Mouse (Mus musculus): ENCODE measurements around the gene Sh3gl1. TPM values are rescaled to one million over a fixed set of nuclear protein-coding genes. Genes with fewer than 3 reads are reported as not detected.
A peak's percentile ranks its signal among the peaks of the same experiment; 100 is the strongest.

Gene Sh3gl1
- polyA plus RNA-seq, 1 experiment, result 78.2 TPM

DNA sequence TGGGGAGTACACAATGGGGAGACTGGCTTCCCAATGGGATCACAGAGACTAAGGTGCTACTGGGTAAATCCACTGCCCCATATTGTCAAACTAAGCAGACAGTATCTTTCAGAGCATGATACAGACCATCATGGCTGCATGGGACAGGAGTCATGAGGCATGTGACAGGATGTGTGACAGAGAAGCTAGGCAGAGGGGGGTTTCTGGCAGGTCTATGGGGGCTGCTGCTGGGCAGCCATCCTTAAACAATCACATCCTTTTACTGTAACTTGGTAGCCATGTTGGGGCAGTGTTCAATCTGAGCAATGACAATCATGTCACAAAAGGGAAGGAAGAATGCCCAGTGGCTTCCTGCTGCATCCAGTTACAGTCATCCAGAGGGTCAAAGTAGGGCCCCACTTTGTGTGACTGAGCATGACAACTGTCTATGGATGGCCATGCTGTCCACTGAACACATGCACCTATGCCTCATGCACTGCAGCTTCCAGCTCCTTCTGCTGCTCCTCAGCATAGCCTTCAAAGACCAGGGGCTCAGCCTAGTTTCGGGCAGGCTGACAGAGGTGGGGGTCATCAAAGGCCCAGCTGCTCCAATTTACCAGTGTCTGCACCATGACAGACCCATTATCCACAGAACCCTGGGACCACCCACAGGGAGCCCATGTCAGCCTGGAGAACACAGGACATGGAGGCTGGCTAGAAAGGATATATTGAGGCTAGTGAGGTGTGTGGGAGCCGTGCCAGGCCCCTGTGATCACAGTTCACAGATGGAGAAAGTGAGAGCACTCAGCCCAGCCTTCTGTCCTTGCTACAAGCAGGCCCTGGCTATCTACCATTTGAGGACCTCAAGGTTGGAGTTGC is 14.1 kb downstream of the Sh3gl1 start:
- H3K4me1 ChIP-seq (ENCODE audit: control insufficient read depth, insufficient read depth, insufficient read length, low read length), result peaks cover 10% of the 10 kb centered on the region
- H3K36me3 ChIP-seq (ENCODE audit: control insufficient read depth, insufficient read depth, low read length), result peaks cover 27% of the 10 kb centered on the region
- H3K27ac ChIP-seq (ENCODE audit: insufficient read depth, low read depth, low read length), result no peak overlapping the region
- 90% methylated on average over 2 of the region's 2 CpGs for WGBS
- no peak overlapping the region for H3K4me3 ChIP-seq (ENCODE audit: low read depth, low read length)
- TF ChIP-seq CTCF (IDR thresholded peaks at IDR 0.05; ENCODE audit: extremely low read depth, insufficient read length, insufficient replicate concordance, low read depth, low read length), result no peak
- no peak for TF ChIP-seq POLR2A (IDR thresholded peaks at IDR 0.05; ENCODE audit: low read depth, low read length)
- no peaks in the 10 kb centered on the region for H3K27me3 ChIP-seq (ENCODE audit: control insufficient read depth, insufficient read depth, low read length)

DNA sequence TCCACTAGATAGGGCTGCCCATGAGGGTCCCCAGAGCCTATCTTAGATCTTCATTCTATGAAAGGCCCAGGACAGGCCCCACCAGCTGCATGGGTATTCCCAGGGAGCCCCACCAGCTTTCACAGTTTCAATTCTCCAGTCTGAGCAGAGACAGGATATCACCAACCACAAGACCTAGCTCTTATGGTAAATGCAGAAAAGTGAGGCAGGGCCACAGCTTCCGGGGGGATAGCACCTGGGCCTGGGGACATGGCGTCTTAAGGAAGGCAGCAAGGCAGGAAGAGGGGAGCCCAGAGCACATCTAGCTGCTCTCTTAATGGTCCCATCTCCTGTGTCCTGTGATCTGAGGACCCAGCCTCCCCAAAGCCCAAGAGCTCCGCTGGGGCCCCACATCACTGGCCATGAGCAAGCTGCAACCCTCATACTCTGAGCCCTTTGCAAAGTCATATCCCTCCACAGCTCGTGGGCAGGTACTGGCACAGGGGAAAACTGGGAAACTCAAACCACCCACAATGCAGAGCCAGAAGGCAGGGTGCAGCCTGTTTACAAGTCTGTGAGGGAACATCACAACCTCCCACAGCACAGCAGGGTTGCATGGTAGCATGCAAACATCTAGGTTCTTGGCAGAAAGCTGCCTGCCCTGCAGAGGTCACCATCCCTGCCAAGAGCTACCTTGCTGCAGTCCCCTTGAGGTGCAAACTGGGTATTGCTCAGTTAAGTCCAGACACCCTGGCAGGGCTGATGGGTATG is 15.1 kb downstream of the Sh3gl1 start:
- TF ChIP-seq CTCF (IDR thresholded peaks at IDR 0.05; ENCODE audit: extremely low read depth, insufficient read length, insufficient replicate concordance, low read depth, low read length), result no peak
- no peak for TF ChIP-seq POLR2A (IDR thresholded peaks at IDR 0.05; ENCODE audit: low read depth, low read length)
- Histone ChIP-seq H3K27ac (ENCODE audit: insufficient read depth, low read depth, low read length) (no peak overlapping the region), H3K36me3 (ENCODE audit: control insufficient read depth, insufficient read depth, low read length) (peaks cover 37% of the 10 kb centered on the region), H3K27me3 (ENCODE audit: control insufficient read depth, insufficient read depth, low read length) (no peaks in the 10 kb centered on the region), H3K4me1 (ENCODE audit: control insufficient read depth, insufficient read depth, insufficient read length, low read length) (peaks cover 10% of the 10 kb centered on the region), H3K4me3 (ENCODE audit: low read depth, low read length) (no peak overlapping the region)
- WGBS, result 78% methylated on average over 4 of the region's 4 CpGs

DNA sequence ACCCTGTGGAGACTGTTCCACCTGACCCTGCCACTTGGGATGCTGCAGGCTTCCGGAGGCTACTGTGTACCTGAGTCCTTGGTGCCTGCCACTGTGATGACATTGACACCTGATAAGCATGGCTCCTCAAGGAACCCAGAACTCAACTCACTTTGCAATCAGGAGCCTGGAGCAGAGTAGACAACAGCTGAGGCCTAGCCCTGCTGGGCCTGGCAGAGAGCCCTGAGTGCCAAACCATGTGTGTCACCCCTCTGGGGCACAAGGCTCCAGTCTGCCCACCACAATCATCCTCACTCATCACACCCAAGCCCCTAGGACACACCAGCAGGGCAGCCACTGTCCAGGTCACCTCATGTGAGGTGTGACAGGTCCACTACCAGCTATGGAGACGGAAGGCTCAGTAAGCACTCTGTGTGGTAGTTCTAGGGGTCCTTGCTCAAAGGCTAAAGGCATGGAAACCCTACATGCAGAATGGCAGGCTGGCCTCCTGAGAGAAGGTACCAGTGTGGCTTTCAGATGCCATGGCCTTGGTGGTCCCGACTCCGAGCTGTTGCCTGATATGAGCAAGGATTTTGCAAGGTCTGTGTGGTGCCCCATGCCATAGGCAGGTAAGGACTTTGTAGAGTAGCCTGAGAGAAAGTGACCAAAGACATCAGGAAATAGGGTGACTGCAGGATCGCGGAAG is 15.9 kb downstream of the Sh3gl1 start:
- 85% methylated on average over 6 of the region's 6 CpGs for WGBS
- H3K27me3 ChIP-seq (ENCODE audit: control insufficient read depth, insufficient read depth, low read length), result no peaks in the 10 kb centered on the region
- no peak overlapping the region for H3K27ac ChIP-seq (ENCODE audit: insufficient read depth, low read depth, low read length)
- H3K4me3 ChIP-seq (ENCODE audit: low read depth, low read length), result no peak overlapping the region
- H3K4me1 ChIP-seq (ENCODE audit: control insufficient read depth, insufficient read depth, insufficient read length, low read length), result peaks cover 10% of the 10 kb centered on the region
- TF ChIP-seq POLR2A (IDR thresholded peaks at IDR 0.05; ENCODE audit: low read depth, low read length) (no peak), CTCF (IDR thresholded peaks at IDR 0.05; ENCODE audit: extremely low read depth, insufficient read length, insufficient replicate concordance, low read depth, low read length) (no peak)
- H3K36me3 ChIP-seq (ENCODE audit: control insufficient read depth, insufficient read depth, low read length), result peaks cover 45% of the 10 kb centered on the region

DNA sequence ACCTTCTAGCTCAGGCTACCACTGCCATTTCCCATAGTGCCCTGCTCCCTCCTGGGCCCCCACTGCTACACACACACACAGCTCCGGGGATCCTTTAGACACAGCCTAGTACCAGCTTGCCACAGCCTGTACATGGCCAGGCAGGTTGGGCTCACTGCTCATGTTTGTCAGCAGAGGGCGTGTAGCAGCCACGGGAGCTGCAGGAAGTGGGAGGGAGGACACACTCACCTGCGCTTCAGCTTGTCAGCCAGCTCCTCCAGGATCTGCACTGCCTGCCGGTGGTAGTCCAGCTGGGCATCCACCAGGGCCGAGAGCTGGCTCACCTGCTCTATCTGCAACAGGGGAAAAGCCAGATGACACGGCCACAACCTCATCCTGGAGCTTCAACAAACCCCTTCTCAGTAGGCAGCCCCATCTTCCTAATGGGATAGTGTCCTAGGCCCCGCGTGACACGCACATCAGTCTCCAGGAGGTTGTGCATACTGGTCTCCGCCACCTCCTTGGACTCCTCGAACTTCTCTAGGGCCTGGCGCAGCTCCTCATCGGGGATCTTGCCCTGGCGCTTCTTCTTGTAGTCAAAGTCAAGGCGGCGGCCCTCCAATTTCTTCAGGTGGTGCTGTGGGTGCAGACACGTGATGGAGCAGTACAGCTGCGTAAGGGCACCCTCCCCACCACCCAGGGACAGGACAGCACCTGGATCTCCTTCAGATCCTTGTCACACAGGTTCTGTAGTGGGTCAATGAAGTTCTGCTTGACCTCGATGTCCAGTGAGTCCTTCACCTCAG is 17.9 kb downstream of the Sh3gl1 start:
- TF ChIP-seq CTCF (IDR thresholded peaks at IDR 0.05; ENCODE audit: extremely low read depth, insufficient read length, insufficient replicate concordance, low read depth, low read length), result peak; percentile 54; the same call in 1 of the 2 replicates
- no peak for TF ChIP-seq POLR2A (IDR thresholded peaks at IDR 0.05; ENCODE audit: low read depth, low read length)
- WGBS, result 65% methylated on average over 20 of the region's 20 CpGs

DNA sequence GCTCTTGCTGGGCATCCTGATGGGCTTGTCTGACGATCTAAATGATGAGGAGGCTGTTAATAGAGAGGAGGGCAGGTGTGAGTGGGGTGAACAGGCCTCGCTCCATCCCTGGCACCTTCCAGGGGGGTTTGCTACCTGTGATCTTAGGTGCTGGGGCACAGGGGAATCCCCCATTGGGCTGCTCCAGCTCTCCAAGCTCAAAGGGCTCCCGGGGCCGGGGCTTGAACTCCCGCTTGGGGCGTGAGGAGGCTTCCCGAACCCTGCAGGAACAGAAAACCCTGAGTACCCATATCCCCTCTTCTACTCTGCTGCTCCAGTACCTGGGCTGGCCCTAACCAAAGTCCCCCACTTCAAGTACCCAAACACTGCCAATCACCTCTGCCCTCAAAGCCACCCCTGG is 18.6 kb downstream of the Sh3gl1 start:
- Histone ChIP-seq H3K27ac (ENCODE audit: insufficient read depth, low read depth, low read length) (no peak overlapping the region), H3K27me3 (ENCODE audit: control insufficient read depth, insufficient read depth, low read length) (no peaks in the 10 kb centered on the region), H3K36me3 (ENCODE audit: control insufficient read depth, insufficient read depth, low read length) (peaks cover 63% of the 10 kb centered on the region), H3K4me3 (ENCODE audit: low read depth, low read length) (no peak overlapping the region), H3K4me1 (ENCODE audit: control insufficient read depth, insufficient read depth, insufficient read length, low read length) (peaks cover 1% of the 10 kb centered on the region; the same call in 1 of the 2 replicates)
- no peak for TF ChIP-seq CTCF (IDR thresholded peaks at IDR 0.05; ENCODE audit: extremely low read depth, insufficient read length, insufficient replicate concordance, low read depth, low read length)
- TF ChIP-seq POLR2A (IDR thresholded peaks at IDR 0.05; ENCODE audit: low read depth, low read length), result no peak
- 85% methylated on average over 7 of the region's 7 CpGs for WGBS

More for the DNA sequence above, 17.9 kb downstream of the Sh3gl1 start:
- Histone ChIP-seq H3K27ac (ENCODE audit: insufficient read depth, low read depth, low read length) (no peak overlapping the region), H3K4me1 (ENCODE audit: control insufficient read depth, insufficient read depth, insufficient read length, low read length) (peaks cover 7% of the 10 kb centered on the region; the same call in 1 of the 2 replicates), H3K36me3 (ENCODE audit: control insufficient read depth, insufficient read depth, low read length) (peaks cover 58% of the 10 kb centered on the region), H3K4me3 (ENCODE audit: low read depth, low read length) (no peak overlapping the region), H3K27me3 (ENCODE audit: control insufficient read depth, insufficient read depth, low read length) (no peaks in the 10 kb centered on the region)

All from small intestine, adult 2 months (tissue).